Mouse (Mus musculus) small intestine, adult 2 months (tissue): ENCODE measurements around the gene Usp7.

Experiments used
- CTCF ChIP-seq: fragments of 200-500 bp; IDR thresholded peaks from 2 replicates; pipeline ENCODE4 v1.5.1; 2012; ENCODE audit warnings: low read depth, mild to moderate bottlenecking, control low read depth, inconsistent platforms, low read length, moderate library complexity, mixed read lengths; ENCODE audit not compliant: insufficient replicate concordance, insufficient read length; ENCODE audit errors: extremely low read depth
- POLR2A ChIP-seq: fragments of 200-500 bp; IDR thresholded peaks from 2 replicates; pipeline ENCODE4 v1.6.1; 2012; ENCODE audit warnings: low read depth, mild to moderate bottlenecking, control low read depth, inconsistent platforms, low read length, moderate library complexity

DNA sequence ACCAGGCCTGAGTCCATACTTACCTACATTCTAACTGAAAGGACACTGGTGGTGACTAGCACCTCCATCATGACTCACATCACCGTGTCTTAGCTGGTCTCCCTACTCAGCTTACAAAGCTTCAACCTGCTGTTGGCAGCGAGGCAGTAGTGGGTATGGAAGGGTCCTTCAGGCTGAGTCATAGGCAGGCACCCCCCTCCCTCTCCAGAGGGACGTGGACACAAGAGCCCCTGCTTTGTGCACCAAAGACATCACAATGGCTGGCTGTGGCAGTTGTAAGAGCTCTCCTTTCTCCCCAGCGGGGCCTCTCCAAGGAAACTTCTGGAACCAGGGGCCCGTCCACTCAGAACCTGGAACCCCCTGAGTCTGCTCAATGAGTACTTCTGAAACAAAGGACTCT lies 111.6 kb downstream of the Usp7 start, which contains the start of gene Gm5767:
- TF ChIP-seq CTCF (no peak), POLR2A (no peak)
